Mouse (Mus musculus): ENCODE results near the gene Zfp791. TPM values are rescaled to one million over a fixed set of nuclear protein-coding genes. Genes with fewer than 3 reads are reported as not detected.
"Not testable (repeated sequence)": the region's sequence is repeated elsewhere in the genome, so short reads cannot be mapped to it uniquely, and the experiment has no call there.

Gene Zfp791
- polyA plus RNA-seq, 1 experiment from 2014 or later: 1.9 TPM

DNA sequence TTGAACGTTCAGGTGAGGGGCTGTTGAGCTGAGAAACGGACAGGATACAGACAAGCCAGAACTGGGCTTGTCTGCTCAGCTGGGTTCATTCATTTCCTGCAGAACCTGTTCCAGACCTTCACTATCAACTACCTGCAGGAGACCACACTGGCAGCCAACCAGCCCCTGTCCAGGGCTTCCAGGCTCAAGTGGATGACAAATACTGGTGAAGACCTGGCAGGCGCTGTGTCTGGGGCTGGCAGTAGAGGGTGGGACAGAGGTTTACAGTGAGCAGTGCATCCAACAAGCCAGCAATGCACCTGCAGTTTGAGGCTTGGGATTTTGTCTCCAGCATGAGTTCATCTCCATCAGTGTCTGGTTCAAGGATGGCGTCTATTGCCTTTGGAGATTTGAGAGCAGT is 26.0 kb downstream of the Zfp791 start:
- Histone ChIP-seq H3K4me3 (no peak overlapping the region), H3K36me3 (peaks cover 62% of the 10 kb centered on the region), H3K27ac (no peak overlapping the region), H3K27me3 (ENCODE audit: low read depth, poor library complexity, severe bottlenecking) (no peaks in the 10 kb centered on the region), H3K4me1 (no peaks in the 10 kb centered on the region), H3K9me3 (replicated peaks) (no peaks in the 10 kb centered on the region)
- no peak for DNase-seq (ENCODE audit: low spot score)
- WGBS: 90% methylated on average over 4 of the region's 4 CpGs

DNA sequence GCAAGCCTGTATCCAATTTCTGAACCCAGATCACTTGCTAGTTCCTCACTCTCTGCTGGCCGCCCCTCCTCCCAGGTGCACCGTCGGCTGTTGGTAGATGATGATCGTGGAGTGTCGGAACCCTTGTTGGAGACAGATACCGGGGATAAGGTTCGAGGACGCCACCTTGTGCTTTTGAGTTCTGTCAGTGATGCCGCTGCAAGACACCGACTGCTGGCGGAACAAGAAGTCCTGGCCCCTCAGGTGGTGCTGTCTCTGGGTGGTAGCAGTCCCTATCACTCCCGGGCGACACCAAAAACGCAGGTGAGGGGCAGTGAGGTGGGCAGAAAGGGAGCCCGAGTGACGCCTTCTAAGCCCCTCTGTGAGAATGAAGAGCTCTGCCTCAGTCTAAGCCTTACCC is 26.7 kb downstream of the Zfp791 start:
- 95% methylated on average over 16 of the region's 16 CpGs for WGBS
- Histone ChIP-seq H3K4me3 (no peak overlapping the region), H3K27me3 (ENCODE audit: low read depth, poor library complexity, severe bottlenecking) (no peaks in the 10 kb centered on the region), H3K4me1 (peaks cover 3% of the 10 kb centered on the region; the same call in 1 of the 2 replicates), H3K36me3 (peaks cover 67% of the 10 kb centered on the region), H3K9me3 (replicated peaks) (no peaks in the 10 kb centered on the region), H3K27ac (no peak overlapping the region)
- no peak for DNase-seq (ENCODE audit: low spot score)

DNA sequence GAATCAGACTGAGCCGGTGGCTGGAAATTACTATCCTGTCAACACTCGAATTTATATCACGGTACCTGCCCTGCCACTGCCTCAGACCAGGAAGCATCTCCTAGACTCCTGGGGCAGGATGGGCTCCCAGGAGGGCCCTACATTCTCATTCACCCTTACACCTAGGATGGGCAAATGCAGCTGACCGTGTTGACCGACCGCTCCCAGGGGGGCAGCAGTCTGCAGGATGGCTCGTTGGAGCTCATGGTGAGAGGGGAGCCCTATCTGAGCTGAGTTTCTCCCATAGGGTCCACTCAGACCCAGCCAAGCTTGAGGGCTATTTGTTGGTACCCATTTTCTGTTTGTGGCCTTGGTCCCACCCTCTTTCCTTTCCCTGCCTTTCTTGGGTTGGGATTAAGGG is 27.3 kb downstream of the Zfp791 start:
- Histone ChIP-seq H3K27ac (no peak overlapping the region), H3K27me3 (ENCODE audit: low read depth, poor library complexity, severe bottlenecking) (no peaks in the 10 kb centered on the region), H3K36me3 (peaks cover 72% of the 10 kb centered on the region), H3K4me1 (peaks cover 3% of the 10 kb centered on the region; the same call in 1 of the 2 replicates), H3K9me3 (replicated peaks) (no peaks in the 10 kb centered on the region), H3K4me3 (no peak overlapping the region)
- 94% methylated on average over 7 of the region's 7 CpGs for WGBS
- DNase-seq (ENCODE audit: low spot score): no peak

DNA sequence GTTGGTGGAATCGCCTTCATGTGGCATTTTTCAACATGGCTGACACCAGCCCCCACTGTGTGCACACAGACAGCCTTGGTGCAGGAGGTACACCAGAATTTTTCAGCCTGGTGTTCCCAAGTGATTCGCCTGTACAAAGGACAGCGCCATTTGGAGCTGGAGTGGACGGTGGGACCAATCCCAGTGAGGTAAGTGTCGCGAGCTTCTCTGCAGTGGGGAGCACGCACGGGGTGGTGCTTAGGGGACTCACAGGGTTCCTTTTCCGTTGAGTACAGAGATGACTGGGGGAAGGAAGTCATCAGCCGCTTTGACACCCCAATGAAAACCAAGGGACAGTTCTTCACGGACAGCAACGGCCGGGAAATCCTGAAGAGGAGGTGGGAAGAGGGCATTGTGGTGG is 27.8 kb downstream of the Zfp791 start:
- 93% methylated on average over 13 of the region's 13 CpGs for WGBS
- Histone ChIP-seq H3K9me3 (replicated peaks) (no peaks in the 10 kb centered on the region), H3K27me3 (ENCODE audit: low read depth, poor library complexity, severe bottlenecking) (no peaks in the 10 kb centered on the region), H3K4me1 (peaks cover 3% of the 10 kb centered on the region; the same call in 1 of the 2 replicates), H3K36me3 (peaks cover 72% of the 10 kb centered on the region), H3K27ac (no peak overlapping the region), H3K4me3 (no peak overlapping the region)
- no peak for DNase-seq (ENCODE audit: low spot score)

DNA sequence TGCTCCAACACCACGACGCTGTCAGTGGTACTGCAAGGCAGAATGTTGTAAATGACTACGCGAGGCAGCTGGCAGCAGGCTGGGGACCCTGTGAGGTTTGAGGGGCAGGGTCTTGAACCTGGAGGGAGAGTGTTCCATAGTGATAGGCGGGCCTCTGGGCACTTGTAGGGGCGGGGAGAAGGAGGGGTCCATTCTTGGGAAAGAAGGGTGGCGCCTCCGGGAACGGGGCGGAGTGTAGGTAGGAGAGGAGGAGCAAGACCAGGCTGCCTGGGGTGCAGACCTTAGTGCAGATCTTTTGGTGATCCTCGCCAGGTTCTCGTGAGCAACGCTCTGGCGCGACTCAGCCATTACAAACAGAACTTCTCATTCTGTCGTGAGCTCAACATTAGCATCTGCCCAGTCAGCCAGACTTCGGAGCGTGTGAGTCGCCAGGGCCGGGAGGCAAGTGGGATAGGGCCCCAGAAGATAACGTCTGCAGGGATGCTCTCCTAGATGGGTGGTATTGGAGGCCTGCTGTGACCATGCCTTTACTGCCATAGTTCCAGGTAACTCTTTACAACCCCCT is 31.3 kb downstream of the Zfp791 start:
- H3K27ac ChIP-seq: no peak overlapping the region
- H3K4me1 ChIP-seq: peaks cover 3% of the 10 kb centered on the region; the same call in 1 of the 2 replicates
- WGBS: 22% methylated on average over 21 of the region's 21 CpGs
- no peak overlapping the region for H3K4me3 ChIP-seq
- no peak for DNase-seq (ENCODE audit: low spot score)
- peaks cover 80% of the 10 kb centered on the region for H3K36me3 ChIP-seq
- H3K27me3 ChIP-seq (ENCODE audit: low read depth, poor library complexity, severe bottlenecking): no peaks in the 10 kb centered on the region
- H3K9me3 ChIP-seq (replicated peaks): no peaks in the 10 kb centered on the region

DNA sequence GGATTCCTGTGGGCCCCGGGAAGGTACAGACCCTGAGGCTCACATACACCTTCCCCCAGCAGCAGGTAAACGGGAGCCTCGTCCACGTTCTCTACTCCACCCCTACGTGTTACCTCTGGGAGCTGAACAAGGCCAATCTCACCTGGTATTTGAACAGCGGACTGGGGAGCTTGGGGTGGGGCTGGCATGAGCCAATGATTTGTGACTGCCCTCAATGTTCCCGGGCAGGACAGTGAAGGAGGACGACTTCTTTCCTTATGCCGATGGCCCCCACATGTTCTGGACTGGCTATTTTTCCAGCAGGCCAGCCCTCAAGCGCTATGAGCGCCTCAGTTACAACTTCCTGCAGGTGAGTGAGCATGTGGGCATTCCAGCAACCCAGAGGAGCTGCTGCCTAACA is 32.0 kb downstream of the Zfp791 start:
- H3K36me3 ChIP-seq: peaks cover 77% of the 10 kb centered on the region
- 90% methylated on average over 11 of the region's 11 CpGs for WGBS
- peaks cover 3% of the 10 kb centered on the region; the same call in 1 of the 2 replicates for H3K4me1 ChIP-seq
- no peak for DNase-seq (ENCODE audit: low spot score)
- no peak overlapping the region for H3K27ac ChIP-seq
- no peaks in the 10 kb centered on the region for H3K27me3 ChIP-seq (ENCODE audit: low read depth, poor library complexity, severe bottlenecking)
- no peak overlapping the region for H3K4me3 ChIP-seq
- no peaks in the 10 kb centered on the region for H3K9me3 ChIP-seq (replicated peaks)

DNA sequence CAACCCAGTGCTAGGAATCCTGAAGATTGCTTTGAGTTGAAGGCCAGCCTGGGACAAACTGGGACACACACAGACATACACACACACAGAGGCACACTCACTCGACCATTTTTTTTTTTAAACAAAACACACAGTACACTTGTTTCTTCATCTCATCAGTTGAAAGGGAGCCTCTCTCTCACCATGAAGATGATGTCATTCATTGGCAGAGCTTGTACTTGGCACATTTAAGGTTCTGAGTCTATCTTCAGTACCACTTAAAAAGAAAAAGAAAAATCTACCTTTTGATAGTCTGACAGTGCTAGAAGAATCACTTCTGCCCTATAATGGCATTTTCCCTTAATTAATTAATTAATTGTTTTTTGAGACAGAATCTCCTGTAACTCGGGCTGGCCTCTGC is 34.1 kb downstream of the Zfp791 start:
- WGBS: 87% methylated on average over 2 of the region's 2 CpGs
- H3K4me1 ChIP-seq: peaks cover 9% of the 10 kb centered on the region
- DNase-seq (ENCODE audit: low spot score): no peak
- H3K4me3 ChIP-seq: no peak overlapping the region
- H3K9me3 ChIP-seq (replicated peaks): no peaks in the 10 kb centered on the region
- peaks cover 68% of the 10 kb centered on the region for H3K36me3 ChIP-seq
- H3K27ac ChIP-seq: no peak overlapping the region
- no peaks in the 10 kb centered on the region for H3K27me3 ChIP-seq (ENCODE audit: low read depth, poor library complexity, severe bottlenecking)

DNA sequence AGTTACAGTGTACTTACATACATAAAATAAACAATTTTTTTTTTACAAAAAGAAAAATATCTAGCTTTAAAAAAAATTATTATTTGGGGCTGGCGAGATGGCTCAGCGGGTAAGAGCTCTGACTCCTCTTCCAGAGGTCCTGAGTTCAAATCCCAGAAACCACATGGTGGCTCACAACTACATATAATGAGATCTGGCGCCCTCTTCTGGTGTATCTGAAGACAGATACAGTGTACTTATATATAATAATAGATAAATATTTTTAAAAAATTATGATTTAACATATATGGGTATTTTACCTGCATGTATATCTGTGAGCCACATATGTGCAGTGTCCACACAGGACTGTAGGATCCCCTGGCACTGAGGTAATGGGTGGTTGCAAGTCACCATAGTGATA is 36.7 kb downstream of the Zfp791 start:
- Histone ChIP-seq H3K36me3 (peaks cover 53% of the 10 kb centered on the region), H3K27ac (no peak overlapping the region), H3K4me1 (peaks cover 28% of the 10 kb centered on the region), H3K9me3 (replicated peaks) (no peaks in the 10 kb centered on the region), H3K4me3 (no peak overlapping the region), H3K27me3 (ENCODE audit: low read depth, poor library complexity, severe bottlenecking) (no peaks in the 10 kb centered on the region)
- 84% methylated on average over 3 of the region's 3 CpGs for WGBS
- no peak for DNase-seq (ENCODE audit: low spot score)

DNA sequence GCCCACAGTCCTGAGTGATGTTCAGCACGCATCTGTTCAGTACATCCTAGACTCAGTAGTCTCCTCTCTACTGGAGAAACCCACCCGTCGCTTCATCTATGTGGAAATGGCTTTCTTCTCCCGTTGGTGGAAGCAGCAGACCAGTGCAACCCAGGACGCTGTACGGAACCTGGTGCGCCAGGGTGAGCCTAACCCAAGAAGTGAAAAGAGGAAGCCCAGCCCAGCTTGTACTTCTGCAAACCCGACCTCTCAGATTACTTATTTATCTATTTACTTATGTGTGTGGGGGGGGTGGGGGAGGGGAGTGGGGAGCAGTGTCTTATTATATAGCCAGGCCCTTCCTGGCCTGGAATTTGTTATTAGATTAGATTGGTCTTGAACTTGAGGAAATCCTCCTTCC is 38.3 kb downstream of the Zfp791 start:
- WGBS: 88% methylated on average over 8 of the region's 8 CpGs
- H3K9me3 ChIP-seq (replicated peaks): no peaks in the 10 kb centered on the region
- peaks cover 47% of the 10 kb centered on the region for H3K36me3 ChIP-seq
- no peak for DNase-seq (ENCODE audit: low spot score)
- peaks cover 38% of the 10 kb centered on the region for H3K4me1 ChIP-seq
- H3K27me3 ChIP-seq (ENCODE audit: low read depth, poor library complexity, severe bottlenecking): no peaks in the 10 kb centered on the region
- no peak overlapping the region for H3K4me3 ChIP-seq
- H3K27ac ChIP-seq: no peak overlapping the region

DNA sequence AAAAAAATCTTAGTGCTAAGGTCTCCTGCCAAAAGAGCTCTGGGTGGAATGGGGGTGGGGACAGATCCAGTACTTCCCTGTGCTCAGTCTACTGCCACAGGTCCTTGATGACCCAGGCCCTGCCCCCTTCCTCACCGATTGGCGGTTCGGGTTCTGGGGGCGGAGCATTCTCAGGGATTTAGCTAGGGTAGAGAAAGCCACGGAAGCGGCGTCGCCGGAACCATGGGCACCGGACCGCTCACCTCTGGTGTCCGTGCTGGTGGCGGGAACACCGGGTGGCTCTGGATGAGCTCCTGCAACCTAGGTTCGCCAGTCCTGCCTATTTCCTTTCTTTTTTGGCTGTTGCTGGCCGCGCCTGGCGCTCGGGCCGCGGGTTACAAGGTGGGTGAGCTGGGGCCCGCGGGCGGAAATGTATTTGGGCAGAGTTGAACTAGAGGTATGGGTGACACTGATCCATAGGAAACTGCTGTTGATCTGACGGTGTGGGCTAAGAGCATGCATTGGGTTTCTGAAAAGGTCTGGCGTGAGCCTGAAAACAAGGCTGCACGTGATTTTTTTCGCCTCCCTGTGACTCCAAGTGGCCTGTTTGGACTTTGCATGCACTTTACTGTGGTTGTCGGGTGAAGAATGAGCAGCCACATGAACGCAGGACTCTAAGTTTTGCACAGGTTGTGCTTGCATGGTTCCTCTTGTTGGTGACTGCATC is 39.6 kb downstream of the Zfp791 start, which contains the start of gene Man2b1:
Gene Man2b1, plus strand, starts transcription at position 163 of the 706 bp plus-strand sequence.
- Histone ChIP-seq H3K4me1 (peaks cover 42% of the 10 kb centered on the region), H3K27ac (peak within 1 kb of the TSS; percentile 83), H3K4me3 (peak within 1 kb of the TSS; percentile 73), H3K36me3 (peaks cover 46% of the 10 kb centered on the region), H3K27me3 (ENCODE audit: low read depth, poor library complexity, severe bottlenecking) (no peaks in the 10 kb centered on the region), H3K9me3 (replicated peaks) (no peaks in the 10 kb centered on the region)
- peak; percentile 80 for DNase-seq (ENCODE audit: low spot score)
- 3% methylated on average over 30 of the region's 30 CpGs for WGBS

DNA sequence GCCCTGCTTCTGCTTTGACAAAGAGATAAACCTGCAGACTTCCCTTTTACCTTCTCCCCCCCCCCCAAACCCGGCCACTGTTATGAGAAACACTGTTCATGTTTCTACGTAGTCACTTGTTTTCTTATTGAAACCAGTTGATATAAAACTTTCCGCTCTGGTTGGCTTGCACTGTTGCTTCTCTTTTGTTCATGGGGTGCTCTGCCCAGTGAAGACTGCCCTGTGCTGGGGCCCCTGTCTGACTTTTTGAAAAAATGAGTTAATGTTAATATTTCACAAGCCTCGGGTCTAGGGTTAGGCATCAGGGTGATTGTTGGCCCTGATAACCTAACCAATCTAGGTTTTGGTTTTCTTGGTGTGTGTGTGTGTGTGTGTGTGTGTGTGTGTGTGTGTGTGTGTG is 40.7 kb downstream of the Zfp791 start:
- DNase-seq (ENCODE audit: low spot score); H3K27ac ChIP-seq; H3K9me3 ChIP-seq (replicated peaks); H3K4me3 ChIP-seq; H3K27me3 ChIP-seq (ENCODE audit: low read depth, poor library complexity, severe bottlenecking): not testable (repeated sequence)
- H3K36me3 ChIP-seq: peaks cover 44% of the 10 kb centered on the region
- 94% methylated on average over 4 of the region's 4 CpGs for WGBS
- peaks cover 42% of the 10 kb centered on the region for H3K4me1 ChIP-seq

DNA sequence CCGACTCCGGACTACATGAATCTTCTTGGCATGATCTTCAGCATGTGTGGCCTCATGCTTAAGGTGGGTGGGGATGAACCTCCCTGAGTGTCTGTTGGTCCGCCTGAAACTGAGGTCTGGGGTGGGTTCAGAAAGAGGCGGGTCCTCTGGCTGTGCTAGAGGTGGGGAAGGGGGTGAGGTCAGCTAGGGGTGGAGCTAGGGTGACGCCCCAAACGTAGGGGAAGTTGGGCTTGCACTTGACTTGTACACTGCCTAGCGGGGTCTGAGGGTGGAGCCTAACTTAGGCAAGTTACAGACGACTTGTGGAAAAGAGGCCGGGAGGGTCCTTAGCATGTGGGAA is 41.7 kb downstream of the Zfp791 start, which contains the start of gene Wdr83:
Gene Wdr83, minus strand, starts transcription at position 91 of the 340 bp plus-strand sequence.
- peaks cover 46% of the 10 kb centered on the region for H3K36me3 ChIP-seq
- peak within 1 kb of the TSS; percentile 87 for H3K27ac ChIP-seq
- peaks cover 42% of the 10 kb centered on the region for H3K4me1 ChIP-seq
- H3K27me3 ChIP-seq (ENCODE audit: low read depth, poor library complexity, severe bottlenecking): no peaks in the 10 kb centered on the region
- WGBS: 2% methylated on average over 9 of the region's 9 CpGs
- H3K9me3 ChIP-seq (replicated peaks): no peaks in the 10 kb centered on the region
- peak within 1 kb of the TSS; percentile 96 for H3K4me3 ChIP-seq
- peak; percentile 62 for DNase-seq (ENCODE audit: low spot score)

DNA sequence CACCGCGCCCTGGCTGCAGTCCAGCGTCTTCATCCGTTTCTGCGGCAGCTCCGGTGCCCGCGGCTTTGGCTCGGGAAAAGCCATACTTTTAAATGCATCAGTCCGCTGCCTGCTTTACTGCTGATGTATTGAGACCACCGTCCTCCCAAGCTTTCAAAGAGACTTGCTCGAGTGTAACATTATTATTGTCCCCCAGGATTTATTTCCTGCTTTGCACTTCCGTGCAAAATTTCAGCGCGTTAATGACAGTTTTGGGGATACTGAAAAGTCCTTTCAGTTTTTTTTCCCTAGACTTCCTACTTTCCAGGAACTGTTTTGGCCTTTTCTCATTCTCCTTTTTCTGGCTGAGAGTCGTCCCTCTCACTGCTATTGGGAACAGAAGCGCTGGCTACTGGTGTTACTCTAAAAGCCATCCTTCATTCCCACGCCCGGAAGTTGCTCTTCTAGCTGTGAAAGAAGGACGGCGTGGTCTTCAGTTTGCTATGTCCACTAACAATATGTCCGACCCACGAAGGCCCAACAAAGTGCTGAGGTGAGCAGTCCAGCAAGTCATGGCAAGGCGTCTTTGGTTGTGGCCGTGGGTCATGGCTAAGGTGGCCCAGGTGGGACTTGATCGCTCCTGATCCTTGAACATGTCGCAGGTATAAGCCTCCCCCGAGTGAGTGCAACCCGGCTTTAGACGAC is 42.2 kb downstream of the Zfp791 start, which contains the start of gene Wdr83os:
Gene Wdr83os, plus strand, starts transcription at position 209 of the 684 bp plus-strand sequence.
- Histone ChIP-seq H3K9me3 (replicated peaks) (no peaks in the 10 kb centered on the region), H3K4me3 (peak within 1 kb of the TSS; percentile 96), H3K4me1 (peaks cover 42% of the 10 kb centered on the region), H3K27me3 (ENCODE audit: low read depth, poor library complexity, severe bottlenecking) (no peaks in the 10 kb centered on the region), H3K36me3 (peaks cover 47% of the 10 kb centered on the region), H3K27ac (peak within 1 kb of the TSS; percentile 87)
- under 1% methylated on average over 30 of the region's 30 CpGs for WGBS
- DNase-seq (ENCODE audit: low spot score): peak; percentile 76

Data from limb, embryonic 10.5 days (tissue).